12 mouse cellular contexts compared by ENCODE assay signal in genomic region chr15:100180221-100180620, GRCm38 (mm10). TPM values are rescaled to one million over a fixed set of nuclear protein-coding genes. Genes with fewer than 3 reads are reported as not detected.
DNase-seq lines count a peak whose midpoint lies in the region; ATAC-seq and TF ChIP-seq lines count a peak whose summit lies in the region.
"Had no signal": no experiment of that assay in that cellular context is flagged by ENCODE, and none has a peak within 500 bp of the region (broad histone marks: within the 10 kb centered on the region; RNA-seq: fewer than 3 reads in every experiment).

No protein-coding gene starts in this region.

- TF ChIP-seq CTCF in brain, embryonic 14.5 days (IDR thresholded peaks at IDR 0.05; ENCODE audit: borderline replicate concordance, extremely low read depth, insufficient read depth, insufficient read length), result no peak

- ATAC-seq in hindbrain, embryonic 15.5 days (ENCODE audit: low FRiP score, low read depth), result peak; percentile 82
- ATAC-seq: midbrain, embryonic 16.5 days had no signal

- no peak overlapping the region for H3K27ac ChIP-seq in hindbrain, embryonic 15.5 days (replicated peaks)
- no peak overlapping the region for H3K27ac ChIP-seq in hindbrain, embryonic 10.5 days
- H3K27ac ChIP-seq: embryonic facial prominence, embryonic 13.5 days; heart, embryonic 13.5 days; limb, embryonic 13.5 days had no signal

- H3K4me2 ChIP-seq in hindbrain, embryonic 15.5 days, result no peak overlapping the region
- H3K4me2 ChIP-seq: embryonic facial prominence, embryonic 13.5 days; heart, embryonic 13.5 days; limb, embryonic 13.5 days had no signal

- no peak overlapping the region for H3K4me3 ChIP-seq in hindbrain, embryonic 15.5 days
- H3K4me3 ChIP-seq in hindbrain, embryonic 10.5 days, result no peak overlapping the region
- H3K4me3 ChIP-seq: embryonic facial prominence, embryonic 13.5 days; heart, embryonic 13.5 days; limb, embryonic 13.5 days had no signal

- H3K27me3 ChIP-seq in hindbrain, embryonic 15.5 days, result no peaks in the 10 kb centered on the region
- no peaks in the 10 kb centered on the region for H3K27me3 ChIP-seq in hindbrain, embryonic 10.5 days (ENCODE audit: insufficient read depth, poor library complexity, severe bottlenecking)
- H3K27me3 ChIP-seq: embryonic facial prominence, embryonic 13.5 days; heart, embryonic 13.5 days; limb, embryonic 13.5 days had no signal

- H3K4me1 ChIP-seq in hindbrain, embryonic 15.5 days (replicated peaks), result no peaks in the 10 kb centered on the region
- no peaks in the 10 kb centered on the region for H3K4me1 ChIP-seq in hindbrain, embryonic 10.5 days (replicated peaks)
- H3K4me1 ChIP-seq: embryonic facial prominence, embryonic 13.5 days; limb, embryonic 13.5 days had no signal

- H3K9ac ChIP-seq in hindbrain, embryonic 15.5 days, result no peak overlapping the region
- H3K9ac ChIP-seq: embryonic facial prominence, embryonic 13.5 days; heart, embryonic 13.5 days; limb, embryonic 13.5 days had no signal

- H3K36me3 ChIP-seq in hindbrain, embryonic 15.5 days, result peaks cover 72% of the 10 kb centered on the region
- H3K36me3 ChIP-seq in hindbrain, embryonic 10.5 days, result peaks cover 92% of the 10 kb centered on the region

- WGBS in hindbrain, embryonic 15.5 days, result 73% methylated on average over 4 of the region's 4 CpGs
- 92% methylated on average over 4 of the region's 4 CpGs for WGBS in hindbrain, embryonic 10.5 days

- no peaks in the 10 kb centered on the region for H3K9me3 ChIP-seq in hindbrain, embryonic 15.5 days
- no peaks in the 10 kb centered on the region for H3K9me3 ChIP-seq in hindbrain, embryonic 10.5 days
- H3K9me3 ChIP-seq: embryonic facial prominence, embryonic 13.5 days; heart, embryonic 13.5 days; limb, embryonic 13.5 days had no signal

- no peak for TF ChIP-seq POLR2A in brain, embryonic 14.5 days (IDR thresholded peaks at IDR 0.05; ENCODE audit: borderline replicate concordance, extremely low read depth, insufficient read depth, insufficient read length, poor library complexity, severe bottlenecking)

- DNase-seq in hindbrain, embryonic 10.5 days (ENCODE audit: low spot score), result no peak
- DNase-seq in CD4-positive helper T cell, adult 2 months (ENCODE audit: low read depth, low spot score), result peak; percentile 62
- DNase-seq in brain, embryonic 14.5 days (ENCODE audit: low read depth), result peak; percentile 24
- peak; percentile 84 to 85 for DNase-seq in cerebellum, postnatal 36 days
- DNase-seq in kidney, adult 11 months, result no peak
- no peak for DNase-seq in lung, postnatal 4 days
- DNase-seq in c-Kit-positive CD71-positive TER-119-positive erythroid progenitor cells, embryonic 14.5 days (ENCODE audit: low spot score), result no peak

RNA-seq across cellular contexts. Expression of gene Atf1, which starts 47.4 kb away (rescaled TPM):
- 12.7 and 14.4 TPM in 2 replicates for polyA plus RNA-seq in hindbrain, embryonic 15.5 days (2015; fragmentation: Nextera tagmentation; extraction: Ambion mirVana)
- polyA plus RNA-seq in hindbrain, embryonic 10.5 days (2016; fragmentation: Nextera tagmentation; extraction: Ambion mirVana), result 22.9 and 34.4 TPM in 2 replicates
- 15.5 and 19.0 TPM in 2 replicates for polyA plus RNA-seq in brain, embryonic 14.5 days (2012; rRNA removed)

Comparison
In these comparisons a context has a peak if more than half of its experiments do, and no peak if none do; other contexts are left out.
1. DNase-seq: peak in CD4-positive helper T cell, adult 2 months (single experiment), brain, embryonic 14.5 days (single experiment) and cerebellum, postnatal 36 days (2 of 2); none in hindbrain, embryonic 10.5 days (single experiment), kidney, adult 11 months (single experiment), lung, postnatal 4 days (0 of 2) and c-Kit-positive CD71-positive TER-119-positive erythroid progenitor cells, embryonic 14.5 days (single experiment).